Mouse (Mus musculus) midbrain, postnatal 0 days (tissue): ENCODE data around the gene Vmn1r4. TPM values are rescaled to one million over a fixed set of nuclear protein-coding genes. Genes with fewer than 3 reads are reported as not detected.

Source experiments
- ATAC-seq: fragments of 200-750 bp; cut with Nextera tagmentation; 2 replicates; pipeline ENCODE4 v1.8.0; 2017; ENCODE audit warnings: moderate number of reproducible peaks, mild to moderate bottlenecking, moderate TSS enrichment, moderate library complexity; ENCODE audit not compliant: low FRiP score
- DNase-seq: peaks from one replicate; pipeline ENCODE4 v3.0.0-alpha.2; 2015; ENCODE audit warnings: low spot score
- H3K27ac ChIP-seq: fragments of 300-500 bp; sonication (generic); 2 replicates; pipeline ENCODE4 v1.5.1; 2014; ENCODE audit warnings: low read depth, mild to moderate bottlenecking, low read length, mixed read lengths
- H3K27me3 ChIP-seq: fragments of 300-500 bp; sonication (generic); 2 replicates; pipeline ENCODE4 v1.6.1; 2014; ENCODE audit warnings: low read length, control low read depth, mixed read lengths; ENCODE audit not compliant: insufficient read depth
- H3K36me3 ChIP-seq: fragments of 300-500 bp; sonication (generic); 2 replicates; pipeline ENCODE4 v1.6.1; 2014; ENCODE audit warnings: low read length, control low read depth, mixed read lengths; ENCODE audit not compliant: insufficient read depth
- H3K4me1 ChIP-seq: fragments of 300-500 bp; sonication (generic); 2 replicates; pipeline ENCODE4 v1.6.1; 2014; ENCODE audit warnings: mild to moderate bottlenecking, control low read depth, antibody characterized with exemption, low read length, mixed read lengths; ENCODE audit not compliant: insufficient read depth
- H3K4me2 ChIP-seq: fragments of 300-500 bp; sonication (generic); 2 replicates; pipeline ENCODE4 v1.6.1; 2014; ENCODE audit warnings: low read depth, mild to moderate bottlenecking, low read length, mixed read lengths; ENCODE audit not compliant: poor library complexity, severe bottlenecking
- H3K4me3 ChIP-seq: fragments of 300-500 bp; sonication (generic); 2 replicates; pipeline ENCODE4 v1.5.1; 2014; ENCODE audit warnings: low read depth, mild to moderate bottlenecking, low read length, moderate library complexity
- H3K9ac ChIP-seq: fragments of 300-500 bp; sonication (generic); replicated peaks from 2 replicates; pipeline ENCODE4 v1.6.1; 2014; ENCODE audit warnings: mild to moderate bottlenecking, low read length, moderate library complexity, mixed read lengths; ENCODE audit not compliant: poor library complexity, severe bottlenecking
- H3K9me3 ChIP-seq: fragments of 300-500 bp; sonication (generic); 2 replicates; pipeline ENCODE4 v1.6.1; 2016; ENCODE audit warnings: low read length, control low read depth
- CTCF ChIP-seq: IDR thresholded peaks from 2 replicates; pipeline ENCODE4 v1.5.1; 2016; ENCODE audit warnings: antibody characterized with exemption, mild to moderate bottlenecking
- WGBS: fragments of 180-500 bp; shearing (Covaris S2); extraction: QIAGEN DNeasy Blood & Tissue Kit; methylation state at CpG from one replicate; pipeline ENCODE4 v1.1.7; 2014; 5-methylcytosine and 5-hydroxymethylcytosine counted together
- polyA plus RNA-seq: library from polyadenylated mRNA; unstranded; fragments of >200 nt; fragmentation: Nextera tagmentation; extraction: Ambion mirVana; gene quantifications from 2 replicates; pipeline ENCODE4 v1.2.1, GENCODE M21; 2015
- total RNA-seq: library from RNA; depleted of rRNA; stranded (reverse); fragments of >200 nt; gene quantifications from 2 replicates; pipeline ENCODE4 v1.2.3, GENCODE M21; 2014

Vmn1r4 gene
- total and polyA plus RNA-seq, 2 experiments from 2014 or later, result 0.33 to 0.46 TPM

- H3K27ac ChIP-seq, result no peak overlapping the region
- ATAC-seq (no peak), DNase-seq (no peak)
- H3K4me2 ChIP-seq, result no peak overlapping the region
- no peaks in the 10 kb centered on the region for H3K36me3 ChIP-seq
- WGBS, result 92% methylated on average over 1 of the region's 1 CpGs
- TF ChIP-seq CTCF, result no peak
- peaks cover 3% of the 10 kb centered on the region; the same call in 1 of the 2 replicates for H3K4me1 ChIP-seq
- no peak overlapping the region for H3K4me3 ChIP-seq
- no peaks in the 10 kb centered on the region for H3K27me3 ChIP-seq
- no peak overlapping the region for H3K9ac ChIP-seq
- no peaks in the 10 kb centered on the region for H3K9me3 ChIP-seq
Measured at GRCm38 (mm10) chr6:56904330-56904729, 19.5 kb upstream of the Vmn1r4 start.

- no peak overlapping the region for H3K4me2 ChIP-seq
- H3K9ac ChIP-seq, result no peak overlapping the region
- no peak overlapping the region for H3K4me3 ChIP-seq
- ATAC-seq, result no peak
- no peaks in the 10 kb centered on the region for H3K9me3 ChIP-seq
- H3K4me1 ChIP-seq, result peaks cover 3% of the 10 kb centered on the region; the same call in 1 of the 2 replicates
- DNase-seq, result no peak
- H3K27ac ChIP-seq, result no peak overlapping the region
- WGBS, result 87% methylated on average over 2 of the region's 2 CpGs
- TF ChIP-seq CTCF, result no peak
- H3K36me3 ChIP-seq, result no peaks in the 10 kb centered on the region
- no peaks in the 10 kb centered on the region for H3K27me3 ChIP-seq
Measured at GRCm38 (mm10) chr6:56904982-56905381, 18.8 kb upstream of the Vmn1r4 start.

GRCm38 (mm10) chr6:56905486-56905885 lies 18.3 kb upstream of the Vmn1r4 start:
- H3K9me3 ChIP-seq, result no peaks in the 10 kb centered on the region
- DNase-seq, result no peak
- no peak for TF ChIP-seq CTCF
- ATAC-seq, result no peak
- 91% methylated on average over 5 of the region's 5 CpGs for WGBS
- no peaks in the 10 kb centered on the region for H3K27me3 ChIP-seq
- H3K4me1 ChIP-seq, result peaks cover 3% of the 10 kb centered on the region; the same call in 1 of the 2 replicates
- no peak overlapping the region for H3K9ac ChIP-seq
- H3K4me3 ChIP-seq, result no peak overlapping the region
- no peak overlapping the region for H3K4me2 ChIP-seq
- no peaks in the 10 kb centered on the region for H3K36me3 ChIP-seq
- no peak overlapping the region for H3K27ac ChIP-seq

- no peak overlapping the region for H3K9ac ChIP-seq
- 84% methylated on average over 8 of the region's 8 CpGs for WGBS
- peaks cover 3% of the 10 kb centered on the region; the same call in 1 of the 2 replicates for H3K4me1 ChIP-seq
- no peak for DNase-seq
- no peak overlapping the region for H3K27ac ChIP-seq
- H3K9me3 ChIP-seq, result no peaks in the 10 kb centered on the region
- TF ChIP-seq CTCF, result no peak
- no peak for ATAC-seq
- no peak overlapping the region for H3K4me2 ChIP-seq
- H3K4me3 ChIP-seq, result no peak overlapping the region
- no peaks in the 10 kb centered on the region for H3K36me3 ChIP-seq
- no peaks in the 10 kb centered on the region for H3K27me3 ChIP-seq
Measured at GRCm38 (mm10) chr6:56906121-56906846, 17.5 kb upstream of the Vmn1r4 start.

GRCm38 (mm10) chr6:56907973-56908372 lies 15.8 kb upstream of the Vmn1r4 start:
- no peaks in the 10 kb centered on the region for H3K36me3 ChIP-seq
- no peak for ATAC-seq
- TF ChIP-seq CTCF, result no peak
- H3K9me3 ChIP-seq, result no peaks in the 10 kb centered on the region
- H3K27me3 ChIP-seq, result no peaks in the 10 kb centered on the region
- WGBS, result 96% methylated on average over 3 of the region's 3 CpGs
- no peak for DNase-seq
- H3K4me1 ChIP-seq, result peaks cover 3% of the 10 kb centered on the region; the same call in 1 of the 2 replicates
- no peak overlapping the region for H3K4me2 ChIP-seq
- H3K4me3 ChIP-seq, result no peak overlapping the region
- H3K27ac ChIP-seq, result no peak overlapping the region
- no peak overlapping the region for H3K9ac ChIP-seq

- Histone ChIP-seq H3K9me3 (no peaks in the 10 kb centered on the region), H3K4me2 (no peak overlapping the region), H3K9ac (no peak overlapping the region), H3K27me3 (no peaks in the 10 kb centered on the region), H3K36me3 (no peaks in the 10 kb centered on the region), H3K27ac (no peak overlapping the region), H3K4me3 (no peak overlapping the region), H3K4me1 (peaks cover 5% of the 10 kb centered on the region; the same call in 1 of the 2 replicates)
- no peak for DNase-seq
- WGBS, result 94% methylated on average over 2 of the region's 2 CpGs
- no peak for TF ChIP-seq CTCF
- ATAC-seq, result no peak
Measured at GRCm38 (mm10) chr6:56908397-56908796, 15.4 kb upstream of the Vmn1r4 start.
